Mouse (Mus musculus) ES-E14 (cell line): Measurements from ENCODE around the gene Tysnd1. TPM values are rescaled to one million over a fixed set of nuclear protein-coding genes. Genes with fewer than 3 reads are reported as not detected.

Source experiments
- DNase-seq: peaks from one replicate; pipeline ENCODE4 v3.0.0-alpha.2; 2013; ENCODE audit warnings: low read depth, low spot score
- H3K27ac ChIP-seq: 2 replicates; pipeline ENCODE4 v1.5.1; 2012; ENCODE audit warnings: low read depth, mild to moderate bottlenecking, low read length, moderate library complexity, mixed read lengths; ENCODE audit not compliant: poor library complexity, insufficient read depth, severe bottlenecking
- H3K36me3 ChIP-seq: 2 replicates; pipeline ENCODE4 v1.6.1; 2012; ENCODE audit warnings: mild to moderate bottlenecking, low read length, moderate library complexity, mixed read lengths; ENCODE audit not compliant: control insufficient read depth, poor library complexity, insufficient read depth, severe bottlenecking
- H3K4me1 ChIP-seq, 2 experiments: fragments of 150-350 bp in 1 of 2; sonication (generic) in 1 of 2; 2 replicates each; pipeline ENCODE4 v1.6.1; 2012; ENCODE audit warnings: low read length in 2 of 2, mild to moderate bottlenecking in 1 of 2, mixed read lengths in 1 of 2; ENCODE audit not compliant: control insufficient read depth in 2 of 2, insufficient read depth in 2 of 2, poor library complexity in 1 of 2
- H3K4me3 ChIP-seq, 2 experiments: fragments of 150-350 bp in 1 of 2; sonication (generic) in 1 of 2; 2 replicates each; pipeline ENCODE4 v1.5.1; 2012; ENCODE audit warnings: low read length in 2 of 2, low read depth in 1 of 2, mild to moderate bottlenecking in 1 of 2, mixed read lengths in 1 of 2; ENCODE audit not compliant: insufficient read depth in 1 of 2, poor library complexity in 1 of 2, severe bottlenecking in 1 of 2
- H3K9ac ChIP-seq: 2 replicates; pipeline ENCODE4 v1.6.1; 2012; ENCODE audit warnings: low read depth, mild to moderate bottlenecking, low read length, mixed read lengths; ENCODE audit not compliant: poor library complexity, insufficient read depth, severe bottlenecking
- H3K9me3 ChIP-seq: fragments of 150-350 bp; sonication (generic); 2 replicates; pipeline ENCODE4 v1.6.1; 2012; ENCODE audit warnings: low read depth, mild to moderate bottlenecking, low read length; ENCODE audit not compliant: control insufficient read depth, insufficient read depth
- CHD2 ChIP-seq: IDR thresholded peaks from 2 replicates; pipeline ENCODE4 v1.6.1; 2014; ENCODE audit warnings: mild to moderate bottlenecking, low read depth, low read length, inconsistent platforms
- HCFC1 ChIP-seq: IDR thresholded peaks from 2 replicates; pipeline ENCODE4 v1.6.1; 2012; ENCODE audit warnings: low read length, inconsistent platforms, borderline replicate concordance; ENCODE audit not compliant: insufficient read depth
- MAFK ChIP-seq: IDR thresholded peaks from 2 replicates; pipeline ENCODE4 v1.6.1; 2014; ENCODE audit warnings: mild to moderate bottlenecking, low read depth, low read length, inconsistent platforms; ENCODE audit not compliant: insufficient read depth
- ZC3H11A ChIP-seq: IDR thresholded peaks from 2 replicates; pipeline ENCODE4 v1.6.1; 2012; ENCODE audit warnings: low read depth, mild to moderate bottlenecking, inconsistent platforms, low read length, borderline replicate concordance
- ZNF384 ChIP-seq: IDR thresholded peaks from 2 replicates; pipeline ENCODE4 v1.6.1; 2012; ENCODE audit warnings: low read depth, low read length, inconsistent platforms
- in situ Hi-C, 2 experiments: fragments of 600-800 bp; cut with MboI; formaldehyde crosslinking; loops; one replicate each; pipeline ENCODE4 v1.15.1; 2025; ENCODE audit warnings: low sequenced_read_pairs in 2 of 2, inconsistent platforms in 1 of 2; ENCODE audit not compliant: unreplicated experiment in 2 of 2
- total RNA-seq: library from RNA; depleted of rRNA; stranded (reverse); fragments of 300-350 nt; gene quantifications from 2 replicates; pipeline ENCODE4 v1.2.3, GENCODE M21; 2012

Gene Tysnd1
- total RNA-seq, 1 experiment: 33.5 TPM

GRCm38 (mm10) chr10:61741306-61741705 lies 46.0 kb downstream of the Tysnd1 start:
- Histone ChIP-seq H3K4me3 (no peak overlapping the region), H3K4me1 (no peaks in the 10 kb centered on the region), H3K9me3 (no peaks in the 10 kb centered on the region), H3K27ac (no peak overlapping the region), H3K36me3 (peaks cover 20% of the 10 kb centered on the region; the same call in 1 of the 2 replicates), H3K9ac (no peak overlapping the region)
- TF ChIP-seq ZC3H11A (no peak), MAFK (no peak), HCFC1 (no peak), ZNF384 (no peak), CHD2 (no peak)
- no peak for DNase-seq
- in situ Hi-C loops: no loop called here

- TF ChIP-seq ZNF384 (no peak), CHD2 (no peak), HCFC1 (no peak), MAFK (no peak), ZC3H11A (no peak)
- no peak for DNase-seq
- H3K4me1 ChIP-seq: no peaks in the 10 kb centered on the region
- no peak overlapping the region for H3K4me3 ChIP-seq
- in situ Hi-C loops: no loop called here
- H3K27ac ChIP-seq: no peak overlapping the region
- peaks cover 24% of the 10 kb centered on the region; the same call in 1 of the 2 replicates for H3K36me3 ChIP-seq
- H3K9ac ChIP-seq: no peak overlapping the region
- H3K9me3 ChIP-seq: no peaks in the 10 kb centered on the region
These were observed 46.6 kb downstream of the Tysnd1 start for GRCm38 (mm10) chr10:61741873-61742272.

- no peaks in the 10 kb centered on the region for H3K9me3 ChIP-seq
- TF ChIP-seq MAFK: no peak
- no peak for TF ChIP-seq CHD2
- no peak for TF ChIP-seq ZNF384
- no peak for TF ChIP-seq ZC3H11A
- TF ChIP-seq HCFC1: no peak
- no peak overlapping the region for H3K27ac ChIP-seq
- no peak overlapping the region for H3K9ac ChIP-seq
- no peak overlapping the region for H3K4me3 ChIP-seq
- no peak for DNase-seq
- H3K4me1 ChIP-seq: no peaks in the 10 kb centered on the region
- H3K36me3 ChIP-seq: peaks cover 26% of the 10 kb centered on the region; the same call in 1 of the 2 replicates
- in situ Hi-C loops: no loop called here
These were observed 47.0 kb downstream of the Tysnd1 start for GRCm38 (mm10) chr10:61742336-61742735.

- H3K27ac ChIP-seq: no peak overlapping the region
- H3K4me1 ChIP-seq: peaks cover 0 to 3% of the 10 kb centered on the region in 2 experiments; a peak in 2 of 4 replicates
- peak; percentile 77 for DNase-seq
- peaks cover 30% of the 10 kb centered on the region for H3K36me3 ChIP-seq
- no peak for TF ChIP-seq MAFK
- peak; percentile 72; the same call in 1 of the 2 replicates for TF ChIP-seq ZC3H11A
- no peak for TF ChIP-seq HCFC1
- no peak for TF ChIP-seq CHD2
- in situ Hi-C loops: no loop called here
- H3K9ac ChIP-seq: no peak overlapping the region
- H3K9me3 ChIP-seq: no peaks in the 10 kb centered on the region
- H3K4me3 ChIP-seq: no peak overlapping the region
These were observed 49.8 kb downstream of the Tysnd1 start for GRCm38 (mm10) chr10:61745133-61745532.

GRCm38 (mm10) chr10:61747302-61747701 lies 52.0 kb downstream of the Tysnd1 start:
- TF ChIP-seq ZC3H11A: no peak
- no peak for TF ChIP-seq HCFC1
- TF ChIP-seq MAFK: no peak
- no peak for TF ChIP-seq CHD2
- TF ChIP-seq ZNF384: no peak
- Histone ChIP-seq H3K27ac (no peak overlapping the region), H3K4me3 (no peak overlapping the region), H3K9me3 (no peaks in the 10 kb centered on the region), H3K4me1 (peaks cover 0 to 9% of the 10 kb centered on the region in 2 experiments; a peak in 2 of 4 replicates), H3K36me3 (peaks cover 23% of the 10 kb centered on the region), H3K9ac (no peak overlapping the region)
- in situ Hi-C loops: no loop called here
- no peak for DNase-seq
